Mouse (Mus musculus) lung, postnatal 0 days (tissue): ENCODE measurements around the gene Sytl2.

Experiments
- CTCF ChIP-seq: IDR thresholded peaks from 2 replicates; pipeline ENCODE4 v1.5.1; 2016; ENCODE audit warnings: antibody characterized with exemption, mild to moderate bottlenecking
- EP300 ChIP-seq: IDR thresholded peaks from 2 replicates; pipeline ENCODE4 v1.6.1; 2016; ENCODE audit warnings: antibody characterized with exemption, mild to moderate bottlenecking, control low read depth

DNA sequence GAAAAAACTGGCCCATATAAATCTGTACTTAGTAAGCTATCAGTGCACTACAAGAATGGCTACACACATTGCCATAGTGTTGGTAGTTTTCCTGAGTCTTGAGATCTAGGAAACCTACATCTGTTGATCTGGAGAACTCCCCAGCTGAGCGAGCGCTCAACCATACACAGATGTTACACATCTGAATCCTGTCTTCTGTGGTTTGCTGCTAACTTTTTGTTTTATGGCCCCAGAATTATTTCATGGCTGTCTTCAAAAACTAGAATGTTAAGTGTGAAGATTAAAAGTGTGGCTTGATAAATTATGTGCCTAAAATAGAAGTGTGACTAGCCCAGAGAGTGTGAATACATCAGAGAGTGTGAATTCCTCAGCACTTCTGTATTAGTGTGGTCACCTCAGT, 82.4 kb downstream of the Sytl2 start:
- TF ChIP-seq CTCF (no peak), EP300 (no peak)
